Mouse (Mus musculus): ENCODE results near the gene Glrx5. TPM values are rescaled to one million over a fixed set of nuclear protein-coding genes. Genes with fewer than 3 reads are reported as not detected.

The Glrx5 gene
- total and polyA plus RNA-seq, 3 experiments: 38.5 to 112 (median 79.5) TPM

- dilution Hi-C loops (cut with MboI; ENCODE audit: extremely low pct_ligation_motif_present, extremely low pct_unique_long_range_greater_than_20kb, low sequenced_read_pairs): no loop called here
- Histone ChIP-seq H3K4me2 (ENCODE audit: insufficient read depth, low read depth, poor library complexity, severe bottlenecking) (no peak overlapping the region), H3K9ac (ENCODE audit: insufficient read depth, low read depth) (no peak overlapping the region), H3K36me3 (replicated peaks in 1 of 2; ENCODE audit: control insufficient read depth in 1 of 2, insufficient read depth in 1 of 2, low read length in 1 of 2) (peaks cover 0 to 4% of the 10 kb centered on the region in 2 experiments), H3K27me3 (replicated peaks) (no peaks in the 10 kb centered on the region), H3K27ac (ENCODE audit: insufficient read depth, low read depth) (no peak overlapping the region), H3K4me1 (ENCODE audit: control insufficient read depth in 1 of 2, insufficient read depth in 2 of 2) (peaks cover 0 to 3% of the 10 kb centered on the region in 2 experiments; a peak in 2 of 4 replicates), H3K4me3 (replicated peaks in 1 of 3; ENCODE audit: low read depth in 2 of 3, low read length in 2 of 3, poor library complexity in 1 of 3) (no peak overlapping the region), H3K9me3 (replicated peaks; ENCODE audit: low read length) (no peaks in the 10 kb centered on the region), H3K79me2 (replicated peaks; ENCODE audit: control insufficient read depth, extremely low read depth, insufficient read depth, poor library complexity, severe bottlenecking) (no peaks in the 10 kb centered on the region)
- no peak for TF ChIP-seq POLR2AphosphoS2 (IDR thresholded peaks at IDR 0.05; ENCODE audit: low read depth, low read length)
- no peak for TF ChIP-seq ZMIZ1 (IDR thresholded peaks at IDR 0.05; ENCODE audit: low read depth, low read length)
- no peak for TF ChIP-seq ELF1 (IDR thresholded peaks at IDR 0.05; ENCODE audit: low read depth, low read length)
- in situ Hi-C loops (cut with MboI; ENCODE audit: low pct_ligation_motif_present, low pct_unique_long_range_greater_than_20kb, low sequenced_read_pairs): loop anchor here (10.0 kb wide), 1 partner anchor 375 kb away; no protein-coding TSS in a partner anchor
- DNase-seq (ENCODE audit: extremely low read depth): no peak
Measured at GRCm38 (mm10) chr12:105049813-105050212, 17.3 kb downstream of the Glrx5 start.

GRCm38 (mm10) chr12:105050898-105051297 is 18.4 kb downstream of the Glrx5 start:
- TF ChIP-seq CTCF (conservative IDR thresholded peaks at IDR 0.05 in 1 of 2, IDR thresholded peaks at IDR 0.05 in 1 of 2; ENCODE audit: low read depth in 2 of 2, low read length in 2 of 2): peak; percentile 87 to 89
- TF ChIP-seq SMC3 (IDR thresholded peaks at IDR 0.05; ENCODE audit: low read depth, low read length): peak; percentile 69
- no peak for TF ChIP-seq NRF1 (IDR thresholded peaks at IDR 0.05; ENCODE audit: low read depth, low read length)
- no peak for TF ChIP-seq ETS1 (conservative IDR thresholded peaks at IDR 0.05; ENCODE audit: low read depth, low read length)
- peak; percentile 86 for TF ChIP-seq RAD21 (IDR thresholded peaks at IDR 0.05; ENCODE audit: low read depth, low read length)
- in situ Hi-C loops (cut with MboI; ENCODE audit: low pct_ligation_motif_present, low pct_unique_long_range_greater_than_20kb, low sequenced_read_pairs): loop anchor here (10.0 kb wide), 1 partner anchor 374 kb away; no protein-coding TSS in a partner anchor
- DNase-seq (ENCODE audit: extremely low read depth): peak; percentile 58
- Histone ChIP-seq H3K27ac (ENCODE audit: insufficient read depth, low read depth) (no peak overlapping the region), H3K36me3 (replicated peaks in 1 of 2; ENCODE audit: control insufficient read depth in 1 of 2, insufficient read depth in 1 of 2, low read length in 1 of 2) (no peaks in the 10 kb centered on the region), H3K4me1 (ENCODE audit: control insufficient read depth in 1 of 2, insufficient read depth in 2 of 2) (peaks cover 0 to 3% of the 10 kb centered on the region in 2 experiments; a peak in 2 of 4 replicates), H3K9ac (ENCODE audit: insufficient read depth, low read depth) (no peak overlapping the region), H3K4me3 (replicated peaks in 1 of 3; ENCODE audit: low read depth in 2 of 3, low read length in 2 of 3, poor library complexity in 1 of 3) (no peak overlapping the region), H3K4me2 (ENCODE audit: insufficient read depth, low read depth, poor library complexity, severe bottlenecking) (no peak overlapping the region), H3K27me3 (replicated peaks) (no peaks in the 10 kb centered on the region), H3K9me3 (replicated peaks; ENCODE audit: low read length) (no peaks in the 10 kb centered on the region), H3K79me2 (replicated peaks; ENCODE audit: control insufficient read depth, extremely low read depth, insufficient read depth, poor library complexity, severe bottlenecking) (no peaks in the 10 kb centered on the region)
- dilution Hi-C loops (cut with MboI; ENCODE audit: extremely low pct_ligation_motif_present, extremely low pct_unique_long_range_greater_than_20kb, low sequenced_read_pairs): no loop called here

GRCm38 (mm10) chr12:105054041-105054440 is 21.6 kb downstream of the Glrx5 start:
- no peaks in the 10 kb centered on the region for H3K36me3 ChIP-seq (replicated peaks in 1 of 2; ENCODE audit: control insufficient read depth in 1 of 2, insufficient read depth in 1 of 2, low read length in 1 of 2)
- H3K27ac ChIP-seq (ENCODE audit: insufficient read depth, low read depth): no peak overlapping the region
- H3K4me3 ChIP-seq (replicated peaks in 1 of 3; ENCODE audit: low read depth in 2 of 3, low read length in 2 of 3, poor library complexity in 1 of 3): no peak overlapping the region
- peaks cover 2% of the 10 kb centered on the region for H3K27me3 ChIP-seq (replicated peaks)
- H3K79me2 ChIP-seq (replicated peaks; ENCODE audit: control insufficient read depth, extremely low read depth, insufficient read depth, poor library complexity, severe bottlenecking): no peaks in the 10 kb centered on the region
- no peak overlapping the region for H3K4me2 ChIP-seq (ENCODE audit: insufficient read depth, low read depth, poor library complexity, severe bottlenecking)
- DNase-seq (ENCODE audit: extremely low read depth): no peak
- no peak for TF ChIP-seq MXI1 (IDR thresholded peaks at IDR 0.05; ENCODE audit: low read depth, low read length)
- no peak for TF ChIP-seq MYC (IDR thresholded peaks at IDR 0.05; ENCODE audit: low read depth, low read length)
- no peak for TF ChIP-seq MAFK (IDR thresholded peaks at IDR 0.05; ENCODE audit: insufficient replicate concordance, low read length)
- no peaks in the 10 kb centered on the region for H3K9me3 ChIP-seq (replicated peaks; ENCODE audit: low read length)
- H3K4me1 ChIP-seq (ENCODE audit: control insufficient read depth in 1 of 2, insufficient read depth in 2 of 2): peaks cover 0 to 3% of the 10 kb centered on the region in 2 experiments; a peak in 2 of 4 replicates
- dilution Hi-C loops (cut with MboI; ENCODE audit: extremely low pct_ligation_motif_present, extremely low pct_unique_long_range_greater_than_20kb, low sequenced_read_pairs) (no loop called here), in situ Hi-C loops (cut with MboI; ENCODE audit: low pct_ligation_motif_present, low pct_unique_long_range_greater_than_20kb, low sequenced_read_pairs) (loop anchor here (10.0 kb wide), 1 partner anchor 371 kb away; no protein-coding TSS in a partner anchor)
- no peak overlapping the region for H3K9ac ChIP-seq (ENCODE audit: insufficient read depth, low read depth)

All from CH12.LX (cell line).